Mouse (Mus musculus): ENCODE results near the gene Ano4.
"Not testable (repeated sequence)": the region's sequence is repeated elsewhere in the genome, so short reads cannot be mapped to it uniquely, and the experiment has no call there.

The Ano4 gene

GRCm38 (mm10) chr10:89111466-89111865 is 233.1 kb downstream of the Ano4 start:
- DNase-seq = no peak

DNA sequence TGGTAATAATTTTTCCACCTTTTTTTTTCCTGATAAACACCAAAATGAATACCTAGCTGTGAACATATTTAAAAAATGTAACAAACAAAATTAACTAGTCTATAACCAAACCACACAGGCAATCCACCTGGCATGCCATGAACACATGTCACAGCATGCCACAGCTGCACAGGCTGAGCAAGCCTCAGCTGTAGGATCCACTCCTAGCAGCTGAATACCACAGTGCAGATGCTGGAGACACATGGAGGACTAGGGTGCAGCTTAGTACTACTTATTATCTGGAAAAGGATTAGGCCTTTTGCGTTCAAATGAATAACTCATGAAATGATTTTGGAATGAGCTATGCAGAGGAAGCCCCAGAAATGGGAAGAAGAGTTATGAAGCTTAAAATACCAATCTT is 233.6 kb downstream of the Ano4 start:
- DNase-seq = no peak

- no peak for DNase-seq
Observed at GRCm38 (mm10) chr10:89103594-89103993, 241.0 kb downstream of the Ano4 start.

GRCm38 (mm10) chr10:89102025-89102424 is 242.5 kb downstream of the Ano4 start:
- DNase-seq = no peak

DNA sequence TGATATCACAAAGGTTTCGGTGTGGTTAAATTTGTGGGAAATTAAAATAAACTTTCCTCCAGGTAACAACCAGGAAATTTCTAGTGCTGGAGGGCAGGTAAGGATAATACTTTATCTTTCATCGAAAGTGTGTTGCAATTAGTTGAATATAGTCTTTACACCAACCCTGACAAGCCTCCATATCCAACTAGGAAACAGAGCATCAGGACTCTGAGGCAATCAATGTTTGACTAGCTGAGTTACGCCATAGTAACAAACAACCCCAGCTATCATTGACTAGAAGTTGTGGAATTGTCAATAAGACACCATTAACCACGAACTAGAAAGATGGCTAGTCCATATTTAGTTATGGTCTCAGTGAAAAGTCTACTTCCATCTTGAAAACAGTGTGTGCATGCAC is 246.4 kb downstream of the Ano4 start:
- no peak for DNase-seq

- no peak for DNase-seq
Observed at GRCm38 (mm10) chr10:89092350-89093040, 252.1 kb downstream of the Ano4 start.

GRCm38 (mm10) chr10:89077447-89077846 is 267.1 kb downstream of the Ano4 start:
- no peak for DNase-seq

- no peak for DNase-seq
Observed at GRCm38 (mm10) chr10:89055891-89056290, 288.7 kb downstream of the Ano4 start.

DNA sequence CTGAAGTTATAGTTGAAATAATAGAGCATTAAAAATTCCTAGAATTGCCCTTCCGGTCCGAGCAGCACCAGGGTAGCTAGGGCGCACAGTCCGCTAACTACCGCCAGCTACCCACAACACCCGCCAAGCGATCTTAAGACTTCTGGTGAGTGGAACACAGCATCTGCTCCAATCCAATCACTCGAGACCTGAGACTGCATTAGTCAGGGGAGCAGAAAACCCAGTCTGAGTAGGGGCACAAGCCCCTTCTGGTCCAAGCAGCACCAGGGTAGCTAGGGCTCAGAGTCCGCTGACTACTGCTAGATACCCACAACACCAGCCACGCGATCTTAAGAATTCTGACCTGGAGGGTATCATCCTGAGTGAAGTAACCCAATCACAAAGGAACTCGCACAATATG is 299.6 kb downstream of the Ano4 start:
- DNase-seq = not testable (repeated sequence)

DNA sequence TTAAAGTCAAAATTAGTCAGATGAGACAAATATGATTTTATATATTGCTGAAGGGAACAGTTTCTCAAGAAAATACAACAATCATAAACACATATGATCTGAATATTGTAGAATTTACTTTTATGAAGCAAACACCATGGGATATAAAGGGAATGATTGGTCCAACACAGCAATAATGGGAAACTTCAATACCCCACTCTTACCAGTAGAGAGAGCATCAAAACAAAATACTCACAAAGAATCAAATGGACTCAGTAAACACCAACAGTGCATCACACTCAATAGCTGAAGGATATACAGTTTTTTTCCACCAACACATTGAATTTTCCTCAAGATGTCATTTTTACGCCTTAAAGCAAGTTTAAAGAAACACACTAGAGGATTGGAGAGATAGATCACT is 300.4 kb downstream of the Ano4 start:
- DNase-seq = no peak

- DNase-seq = no peak
Observed at GRCm38 (mm10) chr10:89018926-89019325, 325.6 kb downstream of the Ano4 start.

- no peak for DNase-seq
Observed at GRCm38 (mm10) chr10:89008303-89008702, 336.3 kb downstream of the Ano4 start.

DNA sequence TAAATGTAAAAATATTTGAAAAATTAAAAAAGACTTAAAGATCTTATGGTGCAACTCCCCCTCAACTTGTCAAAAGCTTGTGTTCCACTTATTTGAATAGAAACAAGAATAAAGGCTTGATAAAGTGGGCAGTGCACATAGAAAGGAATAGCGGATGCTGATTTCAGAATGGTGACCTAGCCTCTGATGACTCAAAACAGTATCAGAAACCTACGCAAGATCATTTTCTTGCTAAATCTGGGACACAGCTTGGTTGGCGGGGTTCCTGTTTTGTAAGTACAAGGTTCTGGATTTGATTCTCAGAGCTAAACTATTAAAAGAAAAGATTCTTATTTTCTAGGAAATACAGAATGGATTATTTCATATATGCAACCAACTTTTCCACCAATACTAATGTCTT is 340.0 kb downstream of the Ano4 start:
- no peak for DNase-seq

DNA sequence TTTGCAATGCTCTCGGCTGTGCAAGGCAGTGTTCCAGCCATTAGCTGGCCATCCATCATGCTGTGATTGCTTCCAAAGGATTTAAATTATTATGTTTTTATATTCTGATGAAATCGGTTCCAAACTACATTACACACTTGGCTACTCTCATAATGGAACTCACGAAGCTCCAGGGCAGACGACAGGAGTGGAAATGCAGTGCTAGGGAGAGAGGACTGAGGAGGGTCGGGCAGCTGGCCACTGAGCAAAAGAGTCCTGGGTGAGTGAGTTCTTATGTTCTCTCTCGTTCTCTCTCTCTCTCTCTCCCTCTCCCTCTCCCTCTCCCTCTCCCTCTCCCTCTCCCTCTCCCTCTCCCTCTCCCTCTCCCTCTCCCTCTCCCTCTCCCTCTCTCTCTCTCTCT is 357.6 kb downstream of the Ano4 start:
- no peak for DNase-seq

GRCm38 (mm10) chr10:88983444-88983843 is 361.1 kb downstream of the Ano4 start:
- DNase-seq = no peak

GRCm38 (mm10) chr10:88979451-88979850 is 365.1 kb downstream of the Ano4 start:
- DNase-seq = no peak

DNA sequence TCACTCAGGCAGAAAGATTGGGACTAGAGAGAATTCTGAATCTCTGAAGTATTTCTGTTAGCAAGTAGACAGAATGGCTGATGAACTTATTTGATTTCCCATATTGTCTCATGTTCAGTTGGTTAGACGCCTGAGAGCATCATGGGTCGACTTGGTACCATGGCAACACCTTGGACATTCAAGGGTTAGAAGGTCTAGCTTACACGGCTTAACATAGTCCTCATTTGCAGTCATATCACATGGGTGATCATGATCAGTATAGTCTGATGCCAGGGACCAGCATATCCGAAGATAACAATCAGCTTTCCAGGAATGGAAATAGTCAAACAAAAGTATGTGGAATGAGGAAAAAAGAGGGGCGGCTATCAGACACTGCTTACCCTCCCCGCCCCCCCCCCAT is 365.6 kb downstream of the Ano4 start:
- no peak for DNase-seq

- DNase-seq = no peak
Observed at GRCm38 (mm10) chr10:88970951-88971725, 373.4 kb downstream of the Ano4 start.

DNA sequence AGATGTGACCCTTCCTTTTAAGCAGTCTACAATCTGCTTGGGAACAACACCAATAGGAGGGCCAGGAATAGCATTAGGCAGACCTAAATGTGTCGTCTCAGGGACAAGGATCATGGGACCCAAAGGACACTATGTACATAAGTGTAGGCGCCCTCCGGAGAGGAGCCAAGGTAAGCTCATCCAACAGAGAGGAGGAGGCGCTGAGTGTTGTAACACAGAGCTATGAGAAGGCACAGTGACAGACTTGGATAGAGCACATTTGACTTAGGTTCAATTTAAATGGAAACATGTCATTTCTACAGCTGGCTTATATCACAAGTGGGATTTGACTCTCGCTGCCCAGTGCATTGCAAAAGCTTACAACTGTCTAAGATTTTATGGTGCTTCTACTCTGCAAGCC is 376.0 kb downstream of the Ano4 start:
- DNase-seq = no peak

GRCm38 (mm10) chr10:88960791-88961190 is 383.8 kb downstream of the Ano4 start:
- DNase-seq = no peak

DNA sequence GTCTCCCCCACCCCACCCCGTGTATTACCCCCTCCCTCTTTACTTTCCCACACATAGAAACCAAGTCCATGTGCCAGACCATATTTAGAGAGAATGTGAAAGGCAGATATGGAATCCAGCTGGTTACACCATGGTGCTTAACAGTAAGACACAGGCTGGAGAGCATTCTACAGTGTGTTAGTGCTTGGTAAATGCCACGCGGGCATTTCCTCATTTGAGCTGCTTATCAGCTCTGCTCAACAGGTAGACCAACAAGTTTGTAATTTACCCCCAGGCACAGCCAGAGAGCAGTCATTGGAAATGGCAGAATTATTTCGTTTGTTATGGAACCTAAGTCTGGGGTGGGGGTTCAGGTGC is 394.3 kb downstream of the Ano4 start:
- DNase-seq = no peak

DNA sequence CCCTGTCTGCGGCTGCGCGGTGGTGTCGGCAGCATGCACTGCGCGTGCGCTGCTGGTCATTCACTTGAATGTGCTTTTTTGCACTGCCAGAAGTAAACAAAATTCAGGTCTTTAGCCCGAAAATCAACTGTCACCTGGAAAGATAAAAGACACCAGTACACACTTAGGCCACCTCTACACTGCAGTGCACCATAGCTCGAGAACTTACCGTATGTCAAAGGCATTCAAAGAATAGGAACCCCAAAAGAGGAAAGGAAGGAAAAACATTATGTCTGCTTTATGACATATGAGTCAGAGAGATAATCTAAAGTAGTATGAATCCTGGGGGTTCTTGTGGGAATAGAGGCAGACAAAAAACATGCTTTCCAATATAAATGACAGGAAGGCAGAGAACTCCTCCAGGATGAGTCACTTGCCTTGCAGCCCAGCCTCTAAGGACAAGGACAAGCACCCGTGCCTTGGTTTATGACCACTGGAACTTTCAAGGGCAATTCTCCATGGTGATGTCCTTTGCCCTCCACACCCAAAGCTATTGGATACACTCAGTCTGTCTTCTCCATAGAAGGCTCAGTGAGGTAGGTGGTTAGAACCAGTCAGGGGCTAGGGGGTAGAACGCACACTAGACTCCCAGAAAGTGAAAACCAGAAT is 394.8 kb downstream of the Ano4 start:
- no peak for DNase-seq
